Mouse (Mus musculus) hindbrain, postnatal 0 days (tissue): ENCODE measurements around the gene Msantd2. TPM values are rescaled to one million over a fixed set of nuclear protein-coding genes. Genes with fewer than 3 reads are reported as not detected.

Experiments used
- ATAC-seq: fragments of 200-750 bp; cut with Nextera tagmentation; 2 replicates; pipeline ENCODE4 v1.8.0; 2017; ENCODE audit warnings: mild to moderate bottlenecking, moderate TSS enrichment, moderate library complexity
- DNase-seq: peaks from one replicate; pipeline ENCODE4 v3.0.0-alpha.2; 2015; ENCODE audit warnings: low spot score
- H3K27ac ChIP-seq: fragments of 300-500 bp; sonication (generic); 2 replicates; pipeline ENCODE4 v1.5.1; 2014; ENCODE audit warnings: mild to moderate bottlenecking
- H3K27me3 ChIP-seq: fragments of 300-500 bp; sonication (generic); 2 replicates; pipeline ENCODE4 v1.6.1; 2014; ENCODE audit warnings: low read length, mixed read lengths; ENCODE audit not compliant: insufficient read depth
- H3K36me3 ChIP-seq: fragments of 300-500 bp; sonication (generic); 2 replicates; pipeline ENCODE4 v1.6.1; 2014; ENCODE audit warnings: low read length, mixed read lengths; ENCODE audit not compliant: insufficient read depth
- H3K4me1 ChIP-seq: fragments of 300-500 bp; sonication (generic); 2 replicates; pipeline ENCODE4 v1.6.1; 2014; ENCODE audit warnings: antibody characterized with exemption, low read length, mixed read lengths; ENCODE audit not compliant: insufficient read depth
- H3K4me2 ChIP-seq: fragments of 300-500 bp; sonication (generic); 2 replicates; pipeline ENCODE4 v1.6.1; 2014; ENCODE audit warnings: low read depth, mild to moderate bottlenecking, low read length, moderate library complexity, mixed read lengths
- H3K4me3 ChIP-seq: fragments of 300-500 bp; sonication (generic); 2 replicates; pipeline ENCODE4 v1.5.1; 2014; ENCODE audit warnings: low read length
- H3K9ac ChIP-seq: fragments of 300-500 bp; sonication (generic); replicated peaks from 2 replicates; pipeline ENCODE4 v1.6.1; 2014; ENCODE audit warnings: mild to moderate bottlenecking, low read length, moderate library complexity, mixed read lengths
- H3K9me3 ChIP-seq: fragments of 300-500 bp; sonication (generic); 2 replicates; pipeline ENCODE4 v1.6.1; 2016; ENCODE audit warnings: low read length, mixed read lengths
- CTCF ChIP-seq: IDR thresholded peaks from 2 replicates; pipeline ENCODE4 v1.5.1; 2016; ENCODE audit warnings: antibody characterized with exemption, control low read depth, low read depth
- WGBS: fragments of 180-500 bp; shearing (Covaris S2); extraction: QIAGEN DNeasy Blood & Tissue Kit; methylation state at CpG from one replicate; pipeline ENCODE4 v1.1.7; 2014; 5-methylcytosine and 5-hydroxymethylcytosine counted together
- polyA plus RNA-seq: library from polyadenylated mRNA; unstranded; fragments of >200 nt; fragmentation: Nextera tagmentation; extraction: Ambion mirVana; gene quantifications from 2 replicates; pipeline ENCODE4 v1.2.1, GENCODE M21; 2015
- total RNA-seq: library from RNA; depleted of rRNA; stranded (reverse); fragments of >200 nt; gene quantifications from 2 replicates; pipeline ENCODE4 v1.2.3, GENCODE M21; 2014

The Msantd2 gene
- total and polyA plus RNA-seq, 2 experiments from 2014 or later, result 17.8 to 34.0 TPM

DNA sequence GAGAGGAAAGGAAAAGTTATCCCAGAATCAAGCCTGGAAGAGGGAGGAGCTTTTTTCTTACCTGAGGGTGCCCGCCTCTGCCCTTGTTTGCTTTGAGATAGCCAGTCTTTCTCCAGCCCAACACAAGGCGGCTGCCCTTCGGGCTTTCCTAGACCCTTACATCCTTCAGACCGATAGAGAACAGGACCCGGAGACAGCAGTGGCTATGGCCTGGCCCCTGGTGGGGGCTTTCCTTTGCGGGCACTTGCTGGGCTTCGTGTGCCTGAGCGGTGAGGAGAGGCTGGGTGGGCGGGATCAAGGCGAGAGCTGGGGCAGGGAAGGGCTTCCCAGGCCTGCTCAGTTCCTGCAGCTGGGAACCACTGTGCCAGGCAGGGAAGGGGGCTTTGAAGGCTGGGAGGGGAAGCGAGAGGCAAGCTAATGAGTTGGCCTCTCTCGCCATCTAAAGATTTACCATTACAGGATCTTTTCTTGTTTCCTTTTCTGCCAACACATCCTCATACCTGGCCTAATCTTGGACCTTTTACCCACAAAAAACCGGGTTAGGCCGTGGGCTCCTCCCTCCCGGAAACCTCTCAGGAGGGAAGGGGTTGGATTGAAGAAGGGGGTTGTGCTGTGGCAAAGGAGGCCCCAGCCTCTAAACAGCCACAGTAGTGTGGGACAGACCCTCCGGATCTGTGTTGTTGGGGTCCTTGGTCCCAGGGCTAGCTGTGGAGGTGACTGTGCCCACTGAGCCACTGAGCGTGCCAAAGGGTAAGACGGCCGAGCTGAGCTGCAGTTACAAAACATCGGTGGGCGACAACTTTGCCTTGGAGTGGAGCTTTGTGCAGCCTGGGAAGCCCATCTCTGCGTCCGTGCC is 50.3 kb downstream of the Msantd2 start, which contains the start of gene Vsig2:
TSS of gene Vsig2 (plus strand) at position 86 of the 856 bp plus-strand sequence.
- Histone ChIP-seq H3K27me3 (0 out of 2 replicates have a peak, but pooled peaks cover 4% of the 10 kb centered on the region), H3K36me3 (no peaks in the 10 kb centered on the region; the same call in 1 of the 2 replicates), H3K4me3 (no peak within 1 kb of the TSS), H3K4me2 (no peak within 1 kb of the TSS), H3K27ac (no peak within 1 kb of the TSS), H3K9ac (no peak within 1 kb of the TSS), H3K4me1 (peaks cover 5% of the 10 kb centered on the region), H3K9me3 (no peaks in the 10 kb centered on the region)
- DNase-seq (no peak), ATAC-seq (no peak)
- TF ChIP-seq CTCF, result no peak
- WGBS, result 57% methylated on average over 23 of the region's 23 CpGs

DNA sequence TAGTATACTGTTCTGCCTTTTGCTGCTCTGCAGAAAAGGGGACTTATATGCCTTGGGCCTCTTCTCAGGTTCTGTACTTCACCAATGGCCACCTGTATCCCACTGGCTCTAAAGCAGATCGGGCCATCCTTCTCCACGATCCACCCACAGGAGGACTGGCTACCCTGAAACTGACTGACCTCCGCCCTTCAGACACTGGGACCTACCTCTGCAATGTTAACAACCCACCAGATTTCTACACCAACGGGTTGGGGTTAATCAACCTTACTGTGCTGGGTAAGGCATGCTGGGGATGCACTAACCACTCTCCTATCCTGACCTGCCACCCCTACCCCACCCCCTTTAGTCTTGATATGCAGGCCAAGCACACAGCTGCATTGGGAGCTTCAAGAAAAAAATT is 51.1 kb downstream of the Msantd2 start:
- DNase-seq, result no peak
- no peak for ATAC-seq
- Histone ChIP-seq H3K4me2 (no peak overlapping the region), H3K9ac (no peak overlapping the region), H3K4me1 (peaks cover 8% of the 10 kb centered on the region), H3K27me3 (0 out of 2 replicates have a peak, but pooled peaks cover 9% of the 10 kb centered on the region), H3K36me3 (no peaks in the 10 kb centered on the region; the same call in 1 of the 2 replicates), H3K27ac (no peak overlapping the region), H3K9me3 (no peaks in the 10 kb centered on the region), H3K4me3 (no peak overlapping the region)
- TF ChIP-seq CTCF, result no peak
- 87% methylated on average over 4 of the region's 4 CpGs for WGBS

- 86% methylated on average over 6 of the region's 6 CpGs for WGBS
- Histone ChIP-seq H3K27ac (no peak overlapping the region), H3K4me3 (no peak overlapping the region), H3K27me3 (0 out of 2 replicates have a peak, but pooled peaks cover 13% of the 10 kb centered on the region), H3K4me2 (no peak overlapping the region), H3K36me3 (no peaks in the 10 kb centered on the region; the same call in 1 of the 2 replicates), H3K4me1 (peaks cover 8% of the 10 kb centered on the region), H3K9ac (no peak overlapping the region), H3K9me3 (no peaks in the 10 kb centered on the region)
- DNase-seq (no peak), ATAC-seq (no peak)
- no peak for TF ChIP-seq CTCF
Observed at GRCm38 (mm10) chr9:37540701-37541575, 51.8 kb downstream of the Msantd2 start.

DNA sequence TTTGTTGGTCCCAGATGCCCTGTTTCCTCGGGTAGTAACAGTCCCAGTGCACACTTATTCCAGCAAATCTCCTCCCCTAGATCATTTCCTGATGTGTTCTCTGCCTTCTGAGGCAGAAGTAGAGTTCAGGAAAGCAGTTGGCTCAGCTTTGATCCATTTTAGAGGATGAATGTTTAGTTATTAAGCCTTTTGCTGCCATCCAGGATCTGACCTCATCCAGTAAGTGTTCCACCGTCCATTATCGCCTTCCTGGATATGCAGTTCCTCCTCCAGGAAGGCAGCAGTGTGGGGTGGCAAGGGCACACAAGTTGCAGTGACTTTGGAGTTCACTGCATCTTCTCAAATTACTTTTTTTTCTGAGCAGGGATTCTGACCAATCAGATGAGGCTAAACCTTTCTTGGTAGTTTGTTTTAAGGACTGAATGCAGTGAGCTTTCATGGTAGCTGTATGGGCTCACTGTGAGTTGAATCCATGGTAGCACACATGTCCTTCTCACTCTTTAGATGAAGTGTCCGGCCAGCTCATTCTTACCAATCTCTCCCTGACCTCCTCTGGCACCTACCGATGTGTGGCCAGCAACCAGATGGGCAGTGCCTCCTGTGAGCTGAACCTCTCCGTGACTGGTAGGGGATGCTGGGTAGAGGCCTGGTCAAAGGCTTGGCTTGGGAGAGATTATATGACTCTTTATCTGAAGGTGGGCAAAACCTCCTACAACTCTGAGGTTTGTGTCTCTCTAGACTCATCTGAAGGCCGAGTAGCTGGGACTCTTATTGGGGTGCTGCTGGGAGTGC is 52.9 kb downstream of the Msantd2 start:
- TF ChIP-seq CTCF, result no peak

GRCm38 (mm10) chr9:37543869-37544440 is 54.8 kb downstream of the Msantd2 start:
- TF ChIP-seq CTCF, result no peak
- H3K27me3 ChIP-seq, result peaks cover 17% of the 10 kb centered on the region; the same call in 1 of the 2 replicates
- DNase-seq (no peak), ATAC-seq (no peak)
- peak overlapping the region; percentile 31 for H3K4me3 ChIP-seq
- no peaks in the 10 kb centered on the region for H3K9me3 ChIP-seq
- peak overlapping the region; percentile 62 for H3K4me2 ChIP-seq
- 33% methylated on average over 12 of the region's 12 CpGs for WGBS
- H3K9ac ChIP-seq, result no peak overlapping the region
- H3K36me3 ChIP-seq, result no peaks in the 10 kb centered on the region
- H3K4me1 ChIP-seq, result peaks cover 8% of the 10 kb centered on the region
- no peak overlapping the region for H3K27ac ChIP-seq

More for the DNA sequence above, 52.9 kb downstream of the Msantd2 start:
- H3K9me3 ChIP-seq, result no peaks in the 10 kb centered on the region
- H3K36me3 ChIP-seq, result no peaks in the 10 kb centered on the region; the same call in 1 of the 2 replicates
- DNase-seq, result no peak
- ATAC-seq, result no peak
- H3K27ac ChIP-seq, result no peak overlapping the region
- peaks cover 8% of the 10 kb centered on the region for H3K4me1 ChIP-seq
- no peak overlapping the region for H3K9ac ChIP-seq
- H3K27me3 ChIP-seq, result 0 out of 2 replicates have a peak, but pooled peaks cover 13% of the 10 kb centered on the region
- H3K4me3 ChIP-seq, result no peak overlapping the region
- H3K4me2 ChIP-seq, result no peak overlapping the region
- 74% methylated on average over 7 of the region's 7 CpGs for WGBS
